Mouse (Mus musculus) stomach, postnatal 0 days (tissue): ENCODE results near the gene Nebl.

Source experiments
- CTCF ChIP-seq: IDR thresholded peaks from 2 replicates; pipeline ENCODE4 v1.5.1; 2016; ENCODE audit warnings: antibody characterized with exemption, low read depth, mild to moderate bottlenecking, moderate library complexity
- EP300 ChIP-seq: optimal IDR thresholded peaks from 2 replicates; pipeline ENCODE3; 2016; ENCODE audit warnings: antibody characterized with exemption

DNA sequence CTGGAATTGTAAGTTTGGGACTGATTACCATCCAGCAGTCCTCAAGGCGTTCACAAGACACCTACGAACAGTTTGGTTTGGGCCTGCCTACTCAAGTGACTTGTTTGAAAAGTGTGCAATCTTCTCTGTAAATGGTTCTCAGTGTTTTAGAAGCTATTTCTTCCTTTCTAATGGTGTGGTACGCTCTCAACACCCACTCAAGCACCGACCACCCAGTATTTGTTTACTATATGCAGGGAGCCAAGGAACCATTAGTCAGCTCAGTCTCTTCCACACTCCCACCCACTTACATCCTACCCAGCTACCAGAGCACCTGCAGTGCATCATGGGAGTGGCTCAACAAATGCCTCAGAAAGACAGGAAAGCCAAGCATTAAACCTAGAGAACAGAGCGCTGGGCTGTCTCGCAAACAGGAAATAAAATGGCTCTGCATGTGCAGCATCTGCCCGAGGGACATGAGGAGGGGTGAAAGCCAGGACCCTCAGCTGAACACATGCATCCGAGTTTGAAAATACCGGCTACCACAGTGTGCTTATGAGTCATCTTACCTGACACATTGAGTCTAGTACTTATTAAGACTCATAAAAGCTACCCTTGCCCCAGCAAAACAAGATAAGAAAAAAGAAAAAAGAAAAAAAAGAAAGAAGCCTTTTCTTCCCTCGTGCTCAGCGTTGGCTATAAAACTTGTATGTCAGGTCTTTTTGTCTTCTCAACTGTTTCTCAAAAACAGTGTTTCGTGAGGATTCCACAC, 199.7 kb downstream of the Nebl start:
- TF ChIP-seq CTCF (no peak), EP300 (no peak)
